Mouse (Mus musculus): ENCODE measurements at regions not wholly inside any gene's neighbourhood (a gene's known extent, or its start where the extent isn't known, plus 50 kb on each side); places are given as distances from the start of the nearest gene placed in this dataset.

DNA sequence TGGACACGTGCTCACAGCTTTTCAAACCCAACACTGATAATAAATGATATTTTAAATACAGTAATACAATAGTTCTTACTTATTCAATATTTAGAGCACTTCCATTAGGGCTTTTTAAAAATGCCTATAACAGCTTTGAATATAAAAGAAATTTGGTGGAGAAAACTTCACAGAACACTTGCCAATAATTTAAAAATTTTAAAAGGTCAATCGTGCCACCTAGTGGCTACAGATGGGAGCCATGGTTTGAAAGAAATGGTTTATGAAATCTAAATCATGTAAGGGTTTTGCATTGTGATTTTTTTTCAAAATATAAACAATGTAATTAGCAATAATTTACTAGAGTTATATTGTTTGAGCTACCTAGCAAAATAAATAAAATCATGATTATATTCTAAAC is 541.6 kb downstream of the Arl4a start:
- TF ChIP-seq USF1 (IDR thresholded peaks at IDR 0.05; ENCODE audit: low read depth), result no peak
- TF ChIP-seq SRF (IDR thresholded peaks at IDR 0.05; ENCODE audit: control insufficient read depth, insufficient read length, low read depth), result no peak
- TF ChIP-seq MYOG (IDR thresholded peaks at IDR 0.05; ENCODE audit: control insufficient read depth in 1 of 3, insufficient read depth in 1 of 3, insufficient read length in 2 of 3, low read depth in 2 of 3), result no peak
- no peak for TF ChIP-seq POLR2A (IDR thresholded peaks at IDR 0.05; ENCODE audit: insufficient read length, low read depth)
- Histone ChIP-seq H3K4me3 (no peak overlapping the region), H3K79me2 (ENCODE audit: control insufficient read depth, insufficient read depth) (no peaks in the 10 kb centered on the region), H3K4me2 (ENCODE audit: low read depth) (no peak overlapping the region), H3K27me3 (ENCODE audit: control insufficient read depth, insufficient read depth, insufficient read length) (no peaks in the 10 kb centered on the region), H3K36me3 (ENCODE audit: control insufficient read depth, insufficient read depth) (no peaks in the 10 kb centered on the region), H3ac (ENCODE audit: control insufficient read depth, insufficient read length) (no peak overlapping the region)

DNA sequence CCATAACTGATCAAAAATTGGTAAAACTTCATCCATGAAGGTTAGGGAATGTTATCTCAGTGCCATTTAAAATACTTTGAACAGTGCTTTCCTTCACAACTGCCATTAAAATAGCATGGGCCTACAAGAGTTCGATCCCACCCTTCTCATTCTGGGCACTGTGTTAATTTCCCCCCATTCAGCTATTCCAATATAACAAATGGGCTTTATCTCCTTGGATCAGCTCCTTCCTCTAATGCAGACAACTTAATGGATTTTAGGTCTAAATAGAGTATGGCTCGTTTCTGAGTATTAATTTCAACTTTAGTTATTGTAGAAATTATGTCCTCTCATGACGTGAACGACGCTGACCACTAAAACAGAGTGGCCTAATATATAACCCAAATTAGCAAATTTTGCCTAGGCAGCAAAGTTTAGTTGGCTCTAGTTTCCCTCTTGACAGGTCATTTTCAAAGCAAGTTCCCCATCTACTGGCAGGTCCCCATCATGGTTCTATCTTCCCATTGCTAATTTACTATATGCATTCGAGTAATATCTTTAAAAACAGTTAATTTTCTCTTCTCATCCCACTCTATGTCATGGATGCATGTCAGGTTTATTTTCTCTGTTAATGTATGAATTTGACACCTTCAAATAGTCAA is 544.1 kb downstream of the Arl4a start:
- Histone ChIP-seq H3ac (ENCODE audit: control insufficient read depth, insufficient read length) (no peak overlapping the region), H3K4me2 (ENCODE audit: low read depth) (no peak overlapping the region), H3K36me3 (ENCODE audit: control insufficient read depth, insufficient read depth) (no peaks in the 10 kb centered on the region), H3K27me3 (ENCODE audit: control insufficient read depth, insufficient read depth, insufficient read length) (no peaks in the 10 kb centered on the region), H3K79me2 (ENCODE audit: control insufficient read depth, insufficient read depth) (no peaks in the 10 kb centered on the region), H3K4me3 (no peak overlapping the region)
- TF ChIP-seq E2F4 (IDR thresholded peaks at IDR 0.05; ENCODE audit: insufficient read depth), result no peak

DNA sequence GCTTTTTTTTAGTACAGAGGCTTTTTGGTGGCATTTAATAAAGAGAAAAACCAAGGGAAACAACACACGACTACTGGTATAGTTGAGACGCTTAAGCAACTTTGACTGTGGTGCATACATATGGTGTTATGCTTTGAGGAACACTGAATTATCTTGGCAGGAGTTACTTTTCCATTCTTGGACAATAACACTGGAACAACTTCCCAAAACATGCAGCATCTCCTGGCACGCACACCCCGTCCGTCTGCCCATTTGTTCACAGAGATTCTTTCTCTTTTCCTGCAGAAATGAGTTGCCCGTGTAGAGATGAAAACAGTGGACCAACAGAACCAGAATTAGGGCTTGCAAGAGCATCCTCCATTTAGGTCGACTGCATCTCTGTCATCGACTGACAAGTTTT is 544.7 kb downstream of the Arl4a start:
- no peak overlapping the region for H3K4me3 ChIP-seq
- no peaks in the 10 kb centered on the region for H3K36me3 ChIP-seq (ENCODE audit: control insufficient read depth, insufficient read depth)
- H3ac ChIP-seq (ENCODE audit: control insufficient read depth, insufficient read length), result no peak overlapping the region
- H3K4me2 ChIP-seq (ENCODE audit: low read depth), result no peak overlapping the region
- TF ChIP-seq MAX (IDR thresholded peaks at IDR 0.05; ENCODE audit: low read depth) (no peak), POLR2AphosphoS2 (IDR thresholded peaks at IDR 0.05; ENCODE audit: insufficient read length, low read depth) (no peak), USF1 (IDR thresholded peaks at IDR 0.05; ENCODE audit: low read depth) (no peak), MYOD1 (IDR thresholded peaks at IDR 0.05; ENCODE audit: control insufficient read depth in 1 of 3, insufficient read length in 2 of 3, low read depth in 2 of 3) (no peak), POLR2A (IDR thresholded peaks at IDR 0.05; ENCODE audit: insufficient read length, low read depth) (no peak), TCF12 (IDR thresholded peaks at IDR 0.05; ENCODE audit: insufficient read depth, poor library complexity, severe bottlenecking) (no peak)
- no peaks in the 10 kb centered on the region for H3K27me3 ChIP-seq (ENCODE audit: control insufficient read depth, insufficient read depth, insufficient read length)
- no peaks in the 10 kb centered on the region for H3K79me2 ChIP-seq (ENCODE audit: control insufficient read depth, insufficient read depth)

DNA sequence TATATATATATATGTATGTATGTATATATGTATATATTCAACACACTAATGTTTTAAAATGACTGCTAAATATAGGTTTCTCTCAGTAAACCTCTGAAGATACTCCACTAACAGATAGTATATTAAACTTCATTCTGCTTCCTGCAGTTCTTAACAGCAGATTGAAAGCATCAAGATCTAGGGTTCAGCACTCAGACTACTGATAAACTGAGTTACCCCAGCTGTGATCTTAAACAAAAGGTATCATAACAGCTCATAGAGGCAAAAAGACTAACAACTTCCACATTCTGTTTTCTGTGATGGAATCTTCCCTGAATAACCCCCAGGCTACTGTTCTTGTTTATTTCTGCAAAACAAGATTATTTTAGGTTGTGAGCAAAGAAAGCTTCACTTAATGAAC is 564.8 kb downstream of the Arl4a start:
- no peaks in the 10 kb centered on the region for H3K36me3 ChIP-seq (ENCODE audit: control insufficient read depth, insufficient read depth)
- H3K27me3 ChIP-seq (ENCODE audit: control insufficient read depth, insufficient read depth, insufficient read length), result no peaks in the 10 kb centered on the region
- TF ChIP-seq TCF12 (IDR thresholded peaks at IDR 0.05; ENCODE audit: insufficient read depth, poor library complexity, severe bottlenecking), result no peak
- no peak for TF ChIP-seq MAX (IDR thresholded peaks at IDR 0.05; ENCODE audit: low read depth)
- TF ChIP-seq TCF3 (IDR thresholded peaks at IDR 0.05; ENCODE audit: insufficient read length, low read depth), result no peak
- no peak for TF ChIP-seq CEBPB (IDR thresholded peaks at IDR 0.05; ENCODE audit: insufficient read depth, poor library complexity, severe bottlenecking)
- no peak for TF ChIP-seq POLR2AphosphoS2 (IDR thresholded peaks at IDR 0.05; ENCODE audit: insufficient read length, low read depth)
- TF ChIP-seq MYOD1 (IDR thresholded peaks at IDR 0.05; ENCODE audit: control insufficient read depth in 1 of 3, insufficient read length in 2 of 3, low read depth in 2 of 3), result no peak
- TF ChIP-seq USF1 (IDR thresholded peaks at IDR 0.05; ENCODE audit: low read depth), result no peak
- no peak for TF ChIP-seq E2F4 (IDR thresholded peaks at IDR 0.05; ENCODE audit: insufficient read depth)
- TF ChIP-seq MYOG (IDR thresholded peaks at IDR 0.05; ENCODE audit: control insufficient read depth in 1 of 3, insufficient read depth in 1 of 3, insufficient read length in 2 of 3, low read depth in 2 of 3), result no peak
- no peak for TF ChIP-seq SRF (IDR thresholded peaks at IDR 0.05; ENCODE audit: control insufficient read depth, insufficient read length, low read depth)
- no peak for TF ChIP-seq REST (IDR thresholded peaks at IDR 0.05; ENCODE audit: insufficient read depth, insufficient read length)
- no peak for TF ChIP-seq POLR2A (IDR thresholded peaks at IDR 0.05; ENCODE audit: insufficient read length, low read depth)
- no peaks in the 10 kb centered on the region for H3K79me2 ChIP-seq (ENCODE audit: control insufficient read depth, insufficient read depth)
- no peak overlapping the region for H3K4me2 ChIP-seq (ENCODE audit: low read depth)
- no peak overlapping the region for H3K4me3 ChIP-seq
- H3ac ChIP-seq (ENCODE audit: control insufficient read depth, insufficient read length), result no peak overlapping the region
